Mouse (Mus musculus) heart, embryonic 14.5 days (tissue): ENCODE data around the gene Nars2. TPM values are rescaled to one million over a fixed set of nuclear protein-coding genes. Genes with fewer than 3 reads are reported as not detected.
"Not testable (repeated sequence)": the region's sequence is repeated elsewhere in the genome, so short reads cannot be mapped to it uniquely, and the experiment has no call there.

Experiments
- ATAC-seq: fragments of 200-750 bp; cut with Nextera tagmentation; 2 replicates; pipeline ENCODE4 v1.8.0; 2017; ENCODE audit warnings: low read depth, moderate TSS enrichment; ENCODE audit not compliant: insufficient number of reproducible peaks, insufficient read depth, low FRiP score
- H3K27ac ChIP-seq, 2 experiments: fragments of 200-500 bp in 1 of 2; fragments of 300-500 bp in 1 of 2; sonication (generic) in 1 of 2; replicated peaks in 1 of 2; 2 replicates each; pipeline ENCODE4 v1.5.1; 2012 to 2014; ENCODE audit warnings: low read depth in 2 of 2, low read length in 2 of 2, control low read depth in 1 of 2, mild to moderate bottlenecking in 1 of 2, mixed read lengths in 1 of 2; ENCODE audit not compliant: control insufficient read depth in 1 of 2, insufficient read depth in 1 of 2
- H3K27me3 ChIP-seq: fragments of 300-500 bp; sonication (generic); 2 replicates; pipeline ENCODE4 v1.6.1; 2014; ENCODE audit warnings: mild to moderate bottlenecking, low read length, control low read depth; ENCODE audit not compliant: control insufficient read depth, insufficient read depth
- H3K36me3 ChIP-seq: fragments of 300-500 bp; sonication (generic); 2 replicates; pipeline ENCODE4 v1.6.1; 2014; ENCODE audit warnings: mild to moderate bottlenecking, control low read depth, low read length, mixed read lengths; ENCODE audit not compliant: control insufficient read depth, insufficient read depth
- H3K4me1 ChIP-seq, 2 experiments: fragments of 200-500 bp in 1 of 2; fragments of 300-500 bp in 1 of 2; sonication (generic) in 1 of 2; 2 replicates each; pipeline ENCODE4 v1.6.1; 2012 to 2014; ENCODE audit warnings: low read length in 2 of 2, control low read depth in 1 of 2, mixed read lengths in 1 of 2; ENCODE audit not compliant: control insufficient read depth in 2 of 2, insufficient read depth in 2 of 2
- H3K4me2 ChIP-seq: fragments of 300-500 bp; sonication (generic); 2 replicates; pipeline ENCODE4 v1.6.1; 2014; ENCODE audit warnings: mild to moderate bottlenecking, low read length
- H3K4me3 ChIP-seq, 2 experiments: fragments of 200-500 bp in 1 of 2; fragments of 300-500 bp in 1 of 2; sonication (generic) in 1 of 2; 2 replicates each; pipeline ENCODE4 v1.5.1; 2012 to 2014; ENCODE audit warnings: low read length in 2 of 2, mild to moderate bottlenecking in 2 of 2, control low read depth in 1 of 2, low read depth in 1 of 2, moderate library complexity in 1 of 2; ENCODE audit not compliant: control insufficient read depth in 1 of 2, insufficient read depth in 1 of 2
- H3K9ac ChIP-seq: fragments of 300-500 bp; sonication (generic); 2 replicates; pipeline ENCODE4 v1.6.1; 2014; ENCODE audit warnings: mild to moderate bottlenecking, low read length
- H3K9me3 ChIP-seq: fragments of 300-500 bp; sonication (generic); 2 replicates; pipeline ENCODE4 v1.6.1; 2016; ENCODE audit warnings: low read length, control low read depth; ENCODE audit not compliant: control insufficient read depth
- WGBS: fragments of 180-500 bp; shearing (Covaris S2); extraction: QIAGEN DNeasy Blood & Tissue Kit; methylation state at CpG from one replicate; pipeline ENCODE4 v1.1.7; 2014; 5-methylcytosine and 5-hydroxymethylcytosine counted together
- polyA plus RNA-seq: library from polyadenylated mRNA; unstranded; fragments of >200 nt; fragmentation: Nextera tagmentation; extraction: Ambion mirVana; gene quantifications from 2 replicates; pipeline ENCODE4 v1.2.1, GENCODE M21; 2014

Nars2 gene
- polyA plus RNA-seq, 1 experiment from 2014 or later: 16.3 TPM

DNA sequence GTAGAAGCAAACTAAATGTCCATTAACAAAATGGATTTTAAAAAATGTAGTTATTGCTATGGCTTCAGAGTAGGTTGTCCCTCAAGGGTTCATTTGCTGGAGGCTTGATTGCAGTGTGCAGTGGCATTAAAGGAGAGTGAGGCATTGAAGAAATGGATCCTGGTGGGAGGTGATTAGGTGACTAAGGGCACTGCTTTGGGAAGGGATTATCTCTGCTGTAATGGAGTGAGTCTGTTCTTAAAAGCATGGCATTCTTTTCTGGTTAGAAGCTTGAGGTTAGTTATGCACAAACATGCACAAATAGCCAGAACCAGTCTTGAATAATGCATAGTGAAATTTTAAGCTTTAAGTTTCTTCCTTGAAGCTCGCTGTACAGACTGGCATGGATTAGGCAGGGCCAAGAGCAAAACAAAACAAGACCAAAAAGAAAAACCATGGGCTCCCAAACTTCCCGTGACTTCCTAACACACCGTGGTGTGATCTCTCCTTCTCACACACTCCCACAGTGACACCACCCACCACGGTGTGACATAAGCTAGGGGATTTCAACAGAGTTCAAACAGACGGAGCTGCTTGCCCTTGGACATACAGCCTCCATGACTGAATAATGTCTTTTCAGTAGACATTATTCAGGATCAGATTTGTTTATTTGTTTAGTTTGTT, 7.5 kb upstream of the Nars2 start:
- H3K9ac ChIP-seq: no peak overlapping the region
- 0 out of 2 replicates have a peak, but pooled peaks cover 3% of the 10 kb centered on the region for H3K9me3 ChIP-seq
- H3K4me1 ChIP-seq: no peaks in the 10 kb centered on the region
- 72% methylated on average over 5 of the region's 5 CpGs for WGBS
- H3K4me2 ChIP-seq: no peak overlapping the region
- ATAC-seq: no peak
- no peak overlapping the region for H3K27ac ChIP-seq
- H3K27me3 ChIP-seq: no peaks in the 10 kb centered on the region
- H3K36me3 ChIP-seq: no peaks in the 10 kb centered on the region
- no peak overlapping the region for H3K4me3 ChIP-seq

DNA sequence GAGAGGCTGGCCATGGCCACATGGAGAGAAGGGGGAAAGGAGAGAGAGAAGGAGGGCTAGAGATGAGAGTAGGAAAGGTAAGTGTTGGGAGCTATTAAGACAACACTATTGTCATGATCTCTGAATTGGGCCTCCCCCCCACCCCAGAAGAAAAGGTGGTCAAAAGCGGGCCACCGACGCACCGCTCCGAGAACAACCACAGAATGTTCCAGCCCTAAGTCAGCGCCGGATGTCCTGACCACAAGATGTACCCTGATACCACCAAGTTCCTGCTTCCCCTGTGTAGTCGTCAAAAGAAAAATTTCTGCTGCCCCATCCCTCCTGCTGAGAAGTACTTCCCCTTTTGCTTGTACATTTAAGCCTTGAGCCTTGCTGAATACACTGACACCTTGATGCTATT, 4.8 kb upstream of the Nars2 start:
- H3K4me2 ChIP-seq, H3K4me3 ChIP-seq, H3K9me3 ChIP-seq, H3K27ac ChIP-seq, H3K36me3 ChIP-seq, H3K27me3 ChIP-seq, H3K9ac ChIP-seq, ATAC-seq, H3K4me1 ChIP-seq: not testable (repeated sequence)
- WGBS: 86% methylated on average over 8 of the region's 8 CpGs

GRCm38 (mm10) chr7:96952094-96952493, 789 bp downstream of the Nars2 start:
- H3K9ac ChIP-seq: peak overlapping the region; percentile 93
- peak overlapping the region; percentile 73 to 95 for H3K4me3 ChIP-seq
- WGBS: 40% methylated on average over 5 of the region's 5 CpGs
- no peaks in the 10 kb centered on the region for H3K27me3 ChIP-seq
- H3K4me2 ChIP-seq: peak overlapping the region; percentile 80
- ATAC-seq: no peak
- H3K27ac ChIP-seq: peak overlapping the region in 1 of 2 experiments; percentile 95; a peak in 1 of 4 replicates
- 0 out of 2 replicates have a peak, but pooled peaks cover 3% of the 10 kb centered on the region for H3K9me3 ChIP-seq
- peaks cover 0 to 6% of the 10 kb centered on the region in 2 experiments; a peak in 2 of 4 replicates for H3K4me1 ChIP-seq
- H3K36me3 ChIP-seq: peaks cover 10% of the 10 kb centered on the region

DNA sequence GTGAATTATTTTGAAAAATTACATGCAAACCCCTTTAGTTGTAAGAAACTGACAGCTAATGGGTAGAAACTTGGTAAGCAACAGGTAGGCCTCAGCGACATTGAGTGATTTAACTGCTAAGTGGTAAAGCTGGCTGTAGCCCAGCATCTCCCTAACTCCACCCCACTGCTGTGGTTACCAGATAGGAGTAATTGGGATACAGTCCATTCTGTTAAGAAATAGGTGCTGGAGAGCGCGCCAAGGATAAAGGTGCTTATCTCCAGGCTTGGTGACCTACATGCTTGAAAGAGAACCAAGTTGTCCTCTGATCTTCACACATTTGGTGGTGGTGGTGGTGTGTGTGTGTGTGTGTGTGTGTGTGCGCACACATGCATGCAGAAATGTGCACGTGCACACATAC, 7.9 kb downstream of the Nars2 start:
- H3K9ac ChIP-seq: no peak overlapping the region
- ATAC-seq: no peak
- WGBS: 87% methylated on average over 5 of the region's 5 CpGs
- H3K4me3 ChIP-seq: no peak overlapping the region
- no peak overlapping the region for H3K4me2 ChIP-seq
- H3K4me1 ChIP-seq: no peaks in the 10 kb centered on the region
- H3K27me3 ChIP-seq: no peaks in the 10 kb centered on the region
- no peaks in the 10 kb centered on the region for H3K9me3 ChIP-seq
- peaks cover 49% of the 10 kb centered on the region for H3K36me3 ChIP-seq
- no peak overlapping the region for H3K27ac ChIP-seq

GRCm38 (mm10) chr7:96967188-96967587, 15.9 kb downstream of the Nars2 start:
- Histone ChIP-seq H3K27me3 (no peaks in the 10 kb centered on the region), H3K4me3 (no peak overlapping the region), H3K4me1 (no peaks in the 10 kb centered on the region), H3K9me3 (no peaks in the 10 kb centered on the region), H3K36me3 (no peaks in the 10 kb centered on the region), H3K9ac (no peak overlapping the region), H3K4me2 (no peak overlapping the region), H3K27ac (no peak overlapping the region)
- no peak for ATAC-seq
- WGBS: 66% methylated on average over 3 of the region's 3 CpGs

DNA sequence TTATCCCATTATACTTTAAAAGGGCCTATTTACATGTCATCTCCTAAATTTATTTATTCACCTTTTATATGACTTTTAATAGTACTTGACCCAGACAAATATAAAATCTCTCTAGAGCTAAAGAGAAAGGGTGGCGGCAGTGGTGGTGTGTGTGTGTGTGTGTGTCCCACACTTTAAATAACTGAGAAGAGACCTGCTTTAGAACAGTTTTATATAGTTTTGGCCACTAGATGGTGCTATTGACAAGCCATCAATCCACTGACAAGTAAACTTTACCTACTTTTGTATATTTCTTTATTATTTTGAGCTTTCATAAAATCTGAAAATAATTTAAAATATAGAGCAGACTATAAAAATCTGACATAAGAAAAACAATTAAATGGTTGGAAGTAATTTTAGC, 19.1 kb downstream of the Nars2 start:
- no peak overlapping the region for H3K4me3 ChIP-seq
- WGBS: 14% methylated on average over 1 of the region's 1 CpGs
- no peaks in the 10 kb centered on the region for H3K9me3 ChIP-seq
- no peak overlapping the region for H3K9ac ChIP-seq
- H3K36me3 ChIP-seq: peaks cover 10% of the 10 kb centered on the region
- no peaks in the 10 kb centered on the region; a peak in 1 of 4 replicates for H3K4me1 ChIP-seq
- H3K27ac ChIP-seq: no peak overlapping the region
- H3K27me3 ChIP-seq: no peaks in the 10 kb centered on the region
- no peak for ATAC-seq
- no peak overlapping the region for H3K4me2 ChIP-seq

GRCm38 (mm10) chr7:96971027-96971996, 20.0 kb downstream of the Nars2 start:
- no peak for ATAC-seq

More at GRCm38 (mm10) chr7:96971027-96971996, 20.0 kb downstream of the Nars2 start:
- peaks cover 0 to 4% of the 10 kb centered on the region in 2 experiments; a peak in 2 of 4 replicates for H3K4me1 ChIP-seq
- peak overlapping the region in 1 of 2 experiments; percentile 37; a peak in 1 of 4 replicates for H3K27ac ChIP-seq
- peak overlapping the region; percentile 41; the same call in 1 of the 2 replicates for H3K9ac ChIP-seq
- H3K4me2 ChIP-seq: peak overlapping the region; percentile 46
- peaks cover 10% of the 10 kb centered on the region for H3K36me3 ChIP-seq
- no peaks in the 10 kb centered on the region for H3K9me3 ChIP-seq
- 63% methylated on average over 21 of the region's 21 CpGs for WGBS
- no peaks in the 10 kb centered on the region for H3K27me3 ChIP-seq
- H3K4me3 ChIP-seq: no peak overlapping the region
